Mouse (Mus musculus): Measurements from ENCODE around the gene Pdss2. TPM values are rescaled to one million over a fixed set of nuclear protein-coding genes. Genes with fewer than 3 reads are reported as not detected.

The Pdss2 gene
- 8.5 TPM for polyA plus RNA-seq (2015; fragmentation: Illumina TruSeq; extraction: RNeasy Lipid Tissue Mini Kit (QIAGEN cat#74804); ENCODE audit: insufficient read depth, low replicate concordance)

GRCm38 (mm10) chr10:43220910-43221625, at the start of gene Pdss2:
Pdss2 (plus strand) TSS chr10:43221486.

GRCm38 (mm10) chr10:43174326-43175155, 46.7 kb upstream of the Pdss2 start, which contains the start of the genes Sobp and 9030612E09Rik:
Sobp (minus strand) TSS chr10:43174530.
9030612E09Rik (plus strand) TSS chr10:43174704.

GRCm38 (mm10) chr10:43478751-43479435, 257.6 kb downstream of the Pdss2 start, which contains the start of gene Bend3:
Bend3 (plus strand) TSS chr10:43478831.

Other genes starting within 250 kb of the Pdss2 start
- 0.04 TPM for gene Sobp, start 47.0 kb upstream of the Pdss2 start, polyA plus RNA-seq (2015; fragmentation: Illumina TruSeq; extraction: RNeasy Lipid Tissue Mini Kit (QIAGEN cat#74804); ENCODE audit: insufficient read depth, low replicate concordance)
- not detected for gene 9030612E09Rik, start 46.8 kb upstream of the Pdss2 start, polyA plus RNA-seq (2015; fragmentation: Illumina TruSeq; extraction: RNeasy Lipid Tissue Mini Kit (QIAGEN cat#74804); ENCODE audit: insufficient read depth, low replicate concordance)